Mouse (Mus musculus): ENCODE measurements around the gene Zbtb7a.

Zbtb7a gene

DNA sequence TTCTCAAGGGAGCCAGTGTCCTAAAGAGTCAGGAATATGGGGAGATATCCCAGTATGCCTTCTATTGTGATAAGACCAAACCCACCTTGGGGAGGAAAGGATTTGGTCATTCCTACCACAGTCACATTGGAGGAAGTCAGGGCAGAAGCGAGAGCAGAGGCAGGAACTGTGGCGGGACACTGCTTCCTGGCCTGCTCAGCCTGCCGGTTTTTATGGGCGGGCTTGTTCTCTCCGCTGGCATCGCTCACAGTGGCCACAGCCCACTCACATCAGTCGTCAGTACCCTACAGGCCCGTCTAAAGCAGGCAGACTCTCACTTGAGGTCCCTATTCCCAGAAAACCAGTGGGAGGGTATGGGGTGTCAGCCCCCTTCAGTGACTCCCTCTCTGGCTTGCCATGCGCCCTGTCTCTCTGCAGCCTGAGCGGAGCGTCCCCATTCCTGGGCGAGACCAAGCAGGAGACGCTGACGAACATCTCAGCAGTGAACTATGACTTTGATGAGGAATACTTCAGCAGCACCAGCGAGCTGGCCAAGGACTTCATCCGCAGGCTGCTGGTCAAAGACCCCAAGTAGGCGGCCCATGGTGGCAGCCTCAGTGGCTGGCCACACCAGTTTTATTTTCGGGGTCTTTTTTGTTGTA is 56.4 kb downstream of the Zbtb7a start:
- peak; percentile 18 to 20 for DNase-seq

DNA sequence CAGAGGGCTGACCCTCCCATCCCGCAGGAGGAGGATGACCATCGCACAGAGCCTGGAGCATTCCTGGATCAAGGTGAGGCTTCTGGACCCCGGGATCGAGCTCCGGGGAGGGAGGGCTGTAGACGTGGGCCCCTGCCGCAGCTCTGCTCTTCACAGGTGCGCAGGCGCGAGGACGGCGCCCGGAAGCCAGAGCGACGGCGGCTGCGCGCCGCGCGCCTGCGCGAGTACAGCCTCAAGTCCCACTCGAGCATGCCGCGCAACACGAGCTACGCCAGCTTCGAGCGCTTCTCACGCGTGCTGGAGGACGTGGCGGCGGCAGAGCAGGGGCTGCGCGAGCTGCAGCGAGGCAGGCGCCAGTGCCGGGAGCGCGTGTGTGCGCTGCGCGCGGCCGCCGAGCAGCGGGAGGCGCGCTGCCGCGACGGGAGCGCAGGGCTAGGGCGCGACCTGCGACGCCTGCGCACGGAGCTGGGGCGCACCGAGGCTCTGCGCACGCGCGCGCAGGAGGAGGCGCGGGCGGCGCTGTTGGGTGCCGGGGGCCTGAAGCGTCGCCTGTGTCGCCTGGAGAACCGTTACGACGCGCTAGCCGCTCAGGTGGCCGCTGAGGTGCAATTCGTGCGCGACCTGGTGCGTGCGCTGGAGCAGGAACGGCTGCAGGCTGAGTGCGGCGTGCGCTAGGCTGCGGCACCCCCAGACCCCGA is 57.4 kb downstream of the Zbtb7a start:
- peak; percentile 82 to 84 for DNase-seq

DNA sequence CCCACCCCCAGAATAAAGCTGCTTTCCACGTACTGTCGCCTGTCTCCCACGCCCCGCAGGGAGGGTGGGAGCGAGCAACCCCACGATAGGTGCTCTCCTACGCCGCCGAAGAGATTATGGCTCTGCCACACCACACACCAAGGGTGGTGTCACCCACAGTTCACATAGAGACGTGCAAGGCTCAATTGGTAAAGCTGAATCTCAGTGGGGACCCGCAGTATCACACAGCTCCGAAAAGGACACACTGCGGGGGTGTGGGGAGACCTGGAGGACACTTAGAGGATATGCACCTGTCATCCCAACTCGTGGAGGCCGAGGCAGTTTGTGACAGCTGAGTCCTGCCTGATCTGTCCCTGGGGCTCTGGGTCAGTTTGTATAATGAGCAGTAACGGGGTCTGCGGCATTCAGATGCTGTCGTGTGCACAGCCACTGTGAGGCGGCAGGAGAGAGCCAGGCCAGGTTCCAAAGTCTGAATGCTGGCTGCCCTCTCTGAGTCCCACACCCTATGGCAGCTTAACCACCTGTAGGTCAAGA is 58.0 kb downstream of the Zbtb7a start:
- peak; percentile 21 to 38 for DNase-seq

DNA sequence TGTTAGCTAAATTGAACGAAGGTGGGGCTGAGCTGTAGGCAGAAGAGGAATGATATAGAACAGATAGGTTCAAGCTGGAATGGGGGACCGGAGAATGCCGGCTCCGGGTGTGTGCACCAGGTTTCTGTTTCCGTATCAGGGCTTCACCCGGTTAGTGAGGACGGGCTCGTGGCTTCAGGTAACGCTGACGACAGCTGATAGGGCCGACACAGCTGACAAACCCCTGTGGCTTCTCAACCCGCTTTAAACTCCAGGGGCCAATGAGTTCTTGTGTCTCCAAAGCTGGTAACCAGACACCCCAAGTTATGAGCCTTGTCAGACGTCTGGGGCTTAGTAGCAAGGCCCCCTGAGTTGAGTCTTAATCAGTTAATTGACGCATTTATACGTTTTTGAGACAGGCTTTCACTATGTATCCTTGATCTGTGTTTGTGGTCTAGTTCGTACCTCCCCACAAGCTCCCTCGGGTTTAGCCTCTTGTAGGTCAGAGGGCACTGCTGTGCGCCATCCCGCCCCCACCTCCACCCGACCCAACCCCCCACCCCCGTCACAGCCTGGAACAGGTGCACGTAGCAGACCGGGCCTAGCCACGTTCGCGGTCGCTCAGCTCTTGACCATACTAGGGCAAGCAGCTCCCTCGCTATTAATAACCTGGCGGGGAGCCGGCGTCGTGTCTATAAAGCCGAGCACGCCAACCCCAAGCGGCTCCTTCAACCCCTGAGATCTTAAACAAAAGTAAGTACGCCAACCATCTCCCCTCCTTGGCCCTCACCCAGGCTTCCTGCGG is 59.2 kb downstream of the Zbtb7a start:
- peak; percentile 66 to 68 for DNase-seq

DNA sequence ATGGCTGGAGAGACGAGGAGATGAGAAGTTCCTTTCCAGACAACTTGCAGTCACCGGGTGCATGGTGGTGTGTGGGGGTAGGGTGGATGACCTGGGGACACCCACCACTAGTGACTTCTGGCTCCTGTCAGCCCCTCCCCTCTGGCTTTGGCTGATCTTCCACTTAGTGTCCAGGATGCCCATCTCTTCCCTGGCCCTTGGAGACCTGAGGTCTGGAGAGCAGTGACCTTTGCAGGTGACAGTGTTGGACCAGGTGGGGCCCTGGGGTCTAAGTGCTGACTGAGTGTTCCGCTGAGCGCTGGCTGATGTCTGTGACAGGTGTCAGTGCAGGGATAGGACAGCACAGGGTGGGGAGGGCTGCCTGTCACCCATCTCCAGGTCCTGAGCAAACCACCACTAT is 60.3 kb downstream of the Zbtb7a start:
- no peak for DNase-seq

DNA sequence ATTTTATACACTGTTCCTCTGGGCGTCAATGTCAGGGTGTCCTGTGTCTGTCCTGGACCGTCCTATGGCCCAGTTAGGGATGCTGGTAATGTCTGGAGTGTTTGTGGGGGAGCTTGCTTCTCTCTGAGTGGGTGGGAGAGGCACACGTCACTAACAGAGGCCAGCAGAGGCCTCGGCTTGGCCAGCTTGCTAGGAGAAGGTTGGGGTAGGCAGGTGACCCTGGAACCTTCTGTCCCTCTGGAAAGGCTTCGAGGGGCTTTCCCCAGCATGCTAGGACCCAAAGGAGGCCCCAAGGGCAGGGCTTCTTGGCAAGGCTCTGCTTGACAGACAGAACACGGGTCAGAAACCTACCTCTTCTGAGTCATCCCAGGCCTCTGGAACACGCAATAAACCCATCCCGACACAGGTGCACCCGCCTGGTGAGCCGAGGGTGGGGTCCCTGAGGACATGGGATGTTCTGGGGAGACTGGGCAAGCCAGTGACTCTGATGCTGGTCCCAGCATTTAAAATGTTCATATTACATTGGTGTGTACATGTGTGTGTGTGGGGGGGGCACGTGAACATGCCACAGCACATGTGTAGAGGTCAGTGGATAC is 61.5 kb downstream of the Zbtb7a start:
- DNase-seq: no peak

DNA sequence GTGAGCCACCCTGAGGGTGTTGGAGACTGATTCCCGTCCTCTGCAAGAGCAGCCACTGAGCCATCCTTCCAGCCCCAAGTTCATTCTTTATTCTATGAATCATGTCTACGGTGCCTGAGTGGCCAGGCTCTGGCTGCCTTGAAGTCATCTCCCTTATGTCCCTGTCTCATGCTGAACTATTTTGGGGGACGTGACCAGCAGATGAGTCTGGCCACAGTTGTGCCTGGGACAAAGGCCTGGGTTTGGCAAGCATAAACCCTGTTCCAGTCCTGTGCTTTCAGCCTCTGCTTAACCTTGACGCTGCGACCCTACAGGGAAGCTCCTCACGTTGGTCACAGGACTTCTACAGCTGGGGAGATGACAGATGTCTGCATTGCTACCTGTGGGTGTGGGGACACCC is 62.3 kb downstream of the Zbtb7a start:
- no peak for DNase-seq

DNA sequence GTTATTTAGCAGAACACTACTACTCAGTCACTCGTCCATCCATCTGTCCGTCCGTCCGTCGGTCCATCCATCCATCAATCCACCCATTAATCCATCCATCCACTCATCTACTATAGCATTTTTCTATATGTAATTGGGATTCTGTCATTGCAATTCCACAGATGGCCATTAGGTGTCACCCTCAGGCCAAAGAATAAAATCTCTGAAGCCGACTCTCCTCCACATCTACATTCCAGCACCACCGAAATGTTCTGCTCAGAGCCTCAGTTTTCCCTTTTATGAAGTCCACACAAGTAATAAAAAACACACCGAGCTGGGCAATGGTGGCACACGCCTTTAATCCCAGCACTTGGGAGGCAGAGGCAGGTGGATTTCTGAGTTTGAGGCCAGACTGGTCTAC is 63.2 kb downstream of the Zbtb7a start:
- peak; percentile 37 to 64 for DNase-seq

DNA sequence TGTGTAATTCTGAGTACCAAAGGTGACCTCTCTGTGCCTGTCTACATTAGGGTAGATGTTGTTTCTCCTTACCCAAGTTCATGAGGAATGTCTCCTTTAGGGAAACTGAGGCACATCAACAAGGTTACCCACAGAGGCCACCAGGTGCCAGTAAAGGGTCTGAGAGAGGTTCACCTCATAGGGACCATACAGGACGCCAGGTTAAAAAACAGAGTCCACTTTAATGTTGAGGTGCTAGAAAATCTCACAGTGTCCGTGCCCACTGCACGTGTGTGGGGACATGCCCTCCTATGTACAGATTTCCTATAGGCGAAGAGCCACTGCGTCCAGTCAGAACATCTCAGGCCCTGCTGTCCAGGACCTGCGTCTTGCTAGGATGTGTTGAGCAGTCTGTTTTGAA is 64.0 kb downstream of the Zbtb7a start:
- no peak for DNase-seq

DNA sequence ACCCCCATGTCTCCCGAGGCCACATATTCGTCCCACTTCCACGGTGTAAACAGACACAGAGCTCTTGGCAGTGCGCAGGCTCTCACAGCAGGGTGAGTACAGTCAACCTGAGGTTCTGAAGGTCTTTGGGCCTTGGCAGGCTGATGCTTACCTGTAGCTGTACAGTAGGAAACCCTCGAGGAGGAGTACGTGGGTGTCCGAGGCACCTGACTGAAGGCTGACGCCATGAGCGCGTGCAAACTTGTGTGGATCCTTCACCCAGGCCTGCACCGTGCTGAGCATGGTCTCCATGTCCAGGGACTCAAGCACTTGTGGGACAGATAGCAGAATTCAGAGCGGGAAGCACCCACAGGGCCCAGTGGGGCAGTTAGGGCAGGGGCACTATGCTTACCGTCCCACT is 65.1 kb downstream of the Zbtb7a start:
- DNase-seq: no peak

DNA sequence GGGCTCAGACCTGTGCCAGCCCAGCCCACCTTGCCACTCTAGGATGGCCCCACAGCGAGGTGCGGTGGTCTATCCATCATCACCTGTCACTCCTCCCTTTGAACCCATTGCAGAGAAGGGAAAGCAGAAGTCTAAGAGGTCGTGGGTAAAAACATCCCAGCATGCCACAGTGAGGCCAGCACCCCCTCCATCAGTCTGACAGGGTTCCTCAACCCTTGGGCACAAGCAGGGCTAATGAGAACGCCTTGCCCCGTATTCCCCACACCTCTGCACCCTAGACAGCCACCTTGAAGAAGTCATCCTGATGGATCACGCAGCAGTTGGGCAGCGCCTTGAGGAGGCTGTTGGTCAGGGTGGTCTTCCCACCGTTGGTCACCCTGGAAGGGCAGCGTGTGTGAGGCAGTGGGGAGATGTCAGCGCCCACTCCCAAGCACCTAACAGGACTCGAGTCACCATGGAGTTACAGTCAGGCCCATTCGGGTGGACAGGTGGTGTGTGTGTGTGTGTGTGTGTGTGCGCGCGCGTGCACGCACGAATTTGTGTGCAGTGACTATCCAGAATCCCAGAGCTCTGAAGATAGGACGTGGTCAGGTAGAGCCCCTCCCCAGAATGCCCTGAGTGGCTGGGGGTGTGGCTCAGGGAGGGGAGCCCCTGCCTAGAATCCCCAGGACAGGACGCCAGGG is 65.7 kb downstream of the Zbtb7a start:
- DNase-seq: no peak

DNA sequence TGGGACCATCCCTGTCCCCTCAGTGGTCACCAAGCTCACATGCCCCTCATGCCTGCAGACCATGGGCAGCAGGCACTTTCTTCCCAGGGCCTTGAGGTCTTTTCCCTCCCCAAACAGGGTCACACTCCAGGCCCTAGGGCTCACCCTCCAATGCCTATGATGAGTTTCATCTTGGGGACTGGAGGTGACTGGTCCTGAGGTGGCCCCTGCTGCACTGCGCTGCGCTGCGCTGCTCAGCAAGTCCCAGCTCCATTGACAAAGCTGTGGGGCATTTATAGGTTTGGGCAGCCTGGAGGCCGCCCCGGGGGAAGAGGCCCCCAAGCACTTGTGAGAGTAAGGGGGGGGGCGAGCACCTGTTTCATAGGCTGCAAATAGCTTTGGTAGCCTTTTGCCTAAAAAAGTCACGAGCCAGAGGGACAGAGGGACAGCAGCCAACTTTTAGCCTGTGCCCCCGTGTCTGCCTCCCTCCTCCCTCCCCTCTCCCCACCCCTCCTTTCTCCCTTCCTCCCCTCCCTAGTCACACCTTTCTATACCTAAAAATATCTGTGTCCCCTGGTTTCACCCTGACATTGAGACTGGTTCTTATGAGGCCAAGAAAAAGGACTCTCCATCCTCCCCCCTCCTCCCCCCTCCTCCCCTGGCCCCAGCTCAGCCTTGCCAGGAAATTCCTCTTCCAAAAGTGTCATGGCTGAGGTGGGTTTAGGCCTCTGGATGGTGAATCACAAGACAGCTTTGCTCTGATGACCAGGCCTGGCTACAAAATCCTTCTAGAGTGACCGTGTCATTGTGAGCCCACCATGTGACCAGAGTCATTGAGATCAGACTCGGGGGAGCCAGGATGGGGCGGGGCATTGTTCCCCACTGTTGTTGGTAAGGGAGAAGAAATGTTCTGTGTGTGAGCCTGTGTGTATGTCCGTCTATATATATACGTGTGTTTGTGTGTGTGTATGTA is 67.1 kb downstream of the Zbtb7a start, which contains the start of gene Nmrk2:
Gene Nmrk2, minus strand, starts transcription at position 245 of the 952 bp plus-strand sequence.
- no peak for DNase-seq
